ENCODE assay signal across 8 mouse cellular contexts in the genomic region with DNA sequence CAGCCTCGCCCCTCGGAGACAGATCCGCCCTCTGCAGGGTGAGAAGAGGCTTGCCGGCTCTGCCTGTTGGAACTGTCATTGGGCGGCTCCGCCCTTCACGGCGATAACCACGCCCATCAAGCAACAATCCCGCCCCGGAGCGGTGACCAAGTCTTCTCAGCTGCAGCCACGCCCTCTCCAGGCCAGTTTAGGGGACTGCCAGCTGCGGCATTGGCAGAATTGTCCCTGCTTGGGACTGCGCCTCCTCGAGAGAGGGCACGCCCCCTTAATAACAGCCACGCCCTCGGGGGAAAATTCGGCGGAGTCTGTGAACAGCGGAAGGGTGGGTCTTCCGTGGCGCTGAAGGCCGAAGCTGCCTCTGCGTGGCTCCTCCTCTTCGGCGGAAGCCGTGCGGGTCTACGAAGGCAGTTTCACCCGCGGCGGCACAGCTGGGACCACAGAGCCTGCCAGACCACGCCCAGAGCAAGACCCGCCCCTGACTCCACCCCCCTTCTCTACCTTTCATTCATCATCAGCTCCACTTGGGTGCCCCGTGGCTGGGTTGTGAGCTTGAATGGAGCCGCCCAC. TPM values are rescaled to one million over a fixed set of nuclear protein-coding genes. Genes with fewer than 3 reads are reported as not detected.
A peak's percentile ranks its signal among the peaks of the same experiment; 100 is the strongest.
DNase-seq lines count a peak whose midpoint lies in the region; ATAC-seq and TF ChIP-seq lines count a peak whose summit lies in the region.

No protein-coding gene starts in this region.

- peak; percentile 90 for ATAC-seq in activated CD4-positive, CD25-positive, alpha-beta regulatory T cell, adult 4 months

- no peaks in the 10 kb centered on the region for H3K27me3 ChIP-seq in megakaryocyte, embryonic 14.5 days (replicated peaks)

- H3K36me3 ChIP-seq in megakaryocyte, embryonic 14.5 days (replicated peaks; ENCODE audit: low read length) = peaks cover 27% of the 10 kb centered on the region

- H3K4me1 ChIP-seq in cortical plate, adult 2 months (ENCODE audit: control insufficient read depth, insufficient read depth, low read length) = no peaks in the 10 kb centered on the region
- H3K4me1 ChIP-seq in megakaryocyte, embryonic 14.5 days = peaks cover 41% of the 10 kb centered on the region

- no peak overlapping the region for H3K27ac ChIP-seq in cortical plate, adult 2 months (ENCODE audit: insufficient read depth, low read length)

- no peak for TF ChIP-seq CTCF in cortical plate, adult 2 months (IDR thresholded peaks at IDR 0.05; ENCODE audit: extremely low read depth, insufficient read depth, low read length)

- H3K4me3 ChIP-seq in cortical plate, adult 2 months (ENCODE audit: insufficient read depth, low read length) = peak overlapping the region; percentile 99
- H3K4me3 ChIP-seq in megakaryocyte, embryonic 14.5 days (replicated peaks) = peak overlapping the region; percentile 95

- H3K9me3 ChIP-seq in megakaryocyte, embryonic 14.5 days = no peaks in the 10 kb centered on the region

- peak; percentile 99 for DNase-seq in gastrocnemius, adult 8-10 months (ENCODE audit: low spot score in 2 of 2)
- peak; percentile 98 for DNase-seq in hindlimb bud, embryonic 11.5 days (ENCODE audit: extremely low spot score, low read depth, low spot score)
- DNase-seq in left cerebral cortex, adult 8-10 months (ENCODE audit: low spot score in 2 of 2) = peak; percentile 93 to 99
- peak; percentile 99 for DNase-seq in right cerebral cortex, postnatal 10 days (ENCODE audit: low spot score in 2 of 2)
- peak; percentile 97 for DNase-seq in urinary bladder, postnatal 25 days (ENCODE audit: low spot score)

- no peak for TF ChIP-seq POLR2A in cortical plate, adult 2 months (IDR thresholded peaks at IDR 0.05; ENCODE audit: extremely low read depth, insufficient read depth, low read length)

RNA-seq across cellular contexts. Expression of a gene that starts 0.4 kb away (rescaled TPM):
- polyA plus RNA-seq in activated CD4-positive, CD25-positive, alpha-beta regulatory T cell, adult 4 months (2017; shearing (Covaris generic)) = 1 to 10 TPM; 3.8 to 4.2 TPM
- polyA plus RNA-seq in cortical plate, adult 2 months (2012; rRNA removed) = 49.9 and 53.1 TPM in 2 replicates
- total RNA-seq in gastrocnemius, adult 8-10 months (2022) = 1 to 10 TPM in 2 of 4 experiments, under 1 TPM in 2; 0.92 to 1.5 (median 1.2) TPM
- total RNA-seq in left cerebral cortex, adult 8-10 months (2022) = 10 to 100 TPM; 58.8 to 65.9 (median 63.1) TPM
- 54.8 and 104 TPM in 2 replicates for polyA plus RNA-seq in megakaryocyte, embryonic 14.5 days (2012; ENCODE audit: insufficient read depth, low replicate concordance)

RNA-seq across cellular contexts. Expression of a gene that starts 49.5 kb away (rescaled TPM):
- polyA plus RNA-seq in activated CD4-positive, CD25-positive, alpha-beta regulatory T cell, adult 4 months (2017; shearing (Covaris generic)) = 100 to 1,000 TPM; 112 to 143 TPM
- polyA plus RNA-seq in cortical plate, adult 2 months (2012; rRNA removed) = 360 and 369 TPM in 2 replicates
- total RNA-seq in gastrocnemius, adult 8-10 months (2022) = 10 to 100 TPM; 85.4 to 90.6 (median 87.9) TPM
- total RNA-seq in left cerebral cortex, adult 8-10 months (2022) = 100 to 1,000 TPM; 311 to 328 (median 321) TPM
- polyA plus RNA-seq in megakaryocyte, embryonic 14.5 days (2012; ENCODE audit: insufficient read depth, low replicate concordance) = 58.4 and 156 TPM in 2 replicates

RNA-seq across cellular contexts. Expression of a gene that starts 58.3 kb away (rescaled TPM):
- under 1 TPM in 1 of 2 experiments, not detected in 1; 0.15 TPM for polyA plus RNA-seq in activated CD4-positive, CD25-positive, alpha-beta regulatory T cell, adult 4 months (2017; shearing (Covaris generic))
- 11.1 and 11.6 TPM in 2 replicates for polyA plus RNA-seq in cortical plate, adult 2 months (2012; rRNA removed)
- total RNA-seq in gastrocnemius, adult 8-10 months (2022) = 10 to 100 TPM in 1 of 4 experiments, 1 to 10 TPM in 3; 3.7 to 11.6 (median 8.5) TPM
- total RNA-seq in left cerebral cortex, adult 8-10 months (2022) = 10 to 100 TPM in 1 of 4 experiments, 1 to 10 TPM in 3; 8.3 to 10.9 (median 8.8) TPM
- 0.19 TPM in 1 of 2 replicates, not detected in the other for polyA plus RNA-seq in megakaryocyte, embryonic 14.5 days (2012; ENCODE audit: insufficient read depth, low replicate concordance)

Comparison
In these comparisons a context has a peak if more than half of its experiments do, and no peak if none do; other contexts are left out.
1. RNA of a gene that starts 58.3 kb away (polyA plus RNA-seq): 11.1 to 11.6 TPM in cortical plate, adult 2 months; 0.19 TPM in megakaryocyte, embryonic 14.5 days and 0.15 TPM in activated CD4-positive, CD25-positive, alpha-beta regulatory T cell, adult 4 months; every median in the first group is over 10 times any median in the second.
2. Peak in every context shown above with its lines, with median percentiles within 50 percentile points of each other: DNase-seq.